In genomic region chr10:60706268-60706667, GRCm38 (mm10) we compare ENCODE assay signal across 22 mouse cellular contexts. TPM values are rescaled to one million over a fixed set of nuclear protein-coding genes. Genes with fewer than 3 reads are reported as not detected.
DNase-seq lines count a peak whose midpoint lies in the region; ATAC-seq and TF ChIP-seq lines count a peak whose summit lies in the region.
"Had no signal": no experiment of that assay in that cellular context is flagged by ENCODE, and none has a peak within 500 bp of the region (broad histone marks: within the 10 kb centered on the region; RNA-seq: fewer than 3 reads in every experiment).

No protein-coding gene starts in this region.

- peak; percentile 21 for DNase-seq in lung, postnatal 0 days (ENCODE audit: low spot score)
- DNase-seq in lung, adult 2 months, result no peak
- DNase-seq in CH12.LX (ENCODE audit: extremely low read depth), result peak; percentile 63
- DNase-seq in kidney, adult 18-20 months, result no peak
- DNase-seq in cerebellum, adult 11-12 months, result no peak
- DNase-seq in cerebellum, adult 11 months, result no peak
- DNase-seq: adrenal gland, postnatal 25 days; cerebellum, adult 9-11 months; gastrocnemius, postnatal 36 days; heart, postnatal 4 days; kidney, adult 9 months; kidney, postnatal 14 days; thymus, adult 18-20 months had no signal

- H3K27ac ChIP-seq in lung, postnatal 0 days (ENCODE audit: low read length), result no peak overlapping the region
- H3K27ac ChIP-seq in CH12.LX (ENCODE audit: insufficient read depth, low read depth), result no peak overlapping the region
- H3K27ac ChIP-seq: forebrain, embryonic 10.5 days; heart, embryonic 15.5 days; intestine, embryonic 15.5 days; liver, embryonic 14.5 days; midbrain, embryonic 15.5 days had no signal

- no peaks in the 10 kb centered on the region for H3K36me3 ChIP-seq in lung, postnatal 0 days (ENCODE audit: insufficient read depth, low read length)
- peaks cover 0 to 11% of the 10 kb centered on the region in 2 experiments for H3K36me3 ChIP-seq in CH12.LX (replicated peaks in 1 of 2; ENCODE audit: control insufficient read depth in 1 of 2, insufficient read depth in 1 of 2, low read length in 1 of 2)
- H3K36me3 ChIP-seq: forebrain, embryonic 10.5 days; heart, embryonic 15.5 days; intestine, embryonic 15.5 days; midbrain, embryonic 15.5 days had no signal

- H3K4me1 ChIP-seq in lung, postnatal 0 days (ENCODE audit: insufficient read depth, low read depth, low read length), result no peaks in the 10 kb centered on the region
- H3K4me1 ChIP-seq in lung, adult 2 months (ENCODE audit: control insufficient read depth, insufficient read depth, low read length), result no peaks in the 10 kb centered on the region
- H3K4me1 ChIP-seq in CH12.LX (ENCODE audit: control insufficient read depth in 1 of 2, insufficient read depth in 2 of 2), result peaks cover 17 to 47% of the 10 kb centered on the region in 2 experiments
- H3K4me1 ChIP-seq: forebrain, embryonic 10.5 days; heart, embryonic 15.5 days; intestine, embryonic 15.5 days; midbrain, embryonic 15.5 days had no signal

- TF ChIP-seq CTCF in lung, postnatal 0 days (IDR thresholded peaks at IDR 0.05), result no peak
- no peak for TF ChIP-seq CTCF in lung, adult 2 months (IDR thresholded peaks at IDR 0.05; ENCODE audit: insufficient read depth, low read length)
- no peak for TF ChIP-seq CTCF in CH12.LX (conservative IDR thresholded peaks at IDR 0.05 in 1 of 2, IDR thresholded peaks at IDR 0.05 in 1 of 2; ENCODE audit: low read depth in 2 of 2, low read length in 2 of 2)

- no peak overlapping the region for H3K4me2 ChIP-seq in lung, postnatal 0 days (replicated peaks; ENCODE audit: low read depth, low read length)
- no peak overlapping the region for H3K4me2 ChIP-seq in CH12.LX (ENCODE audit: insufficient read depth, low read depth, poor library complexity, severe bottlenecking)
- H3K4me2 ChIP-seq: heart, embryonic 15.5 days; intestine, embryonic 15.5 days; midbrain, embryonic 15.5 days had no signal

- TF ChIP-seq RAD21 in CH12.LX (IDR thresholded peaks at IDR 0.05; ENCODE audit: low read depth, low read length), result no peak

- in situ Hi-C loops in CH12.LX (cut with MboI; ENCODE audit: low pct_ligation_motif_present, low pct_unique_long_range_greater_than_20kb, low sequenced_read_pairs), result no loop called here

- TF ChIP-seq EP300 in lung, postnatal 0 days (IDR thresholded peaks at IDR 0.05), result no peak
- TF ChIP-seq EP300 in CH12.LX (IDR thresholded peaks at IDR 0.05; ENCODE audit: low read length), result peak; percentile 42; the same call in 1 of the 2 replicates

- no peaks in the 10 kb centered on the region for H3K79me2 ChIP-seq in CH12.LX (replicated peaks; ENCODE audit: control insufficient read depth, extremely low read depth, insufficient read depth, poor library complexity, severe bottlenecking)

- H3K9ac ChIP-seq in lung, postnatal 0 days (replicated peaks; ENCODE audit: low read depth), result no peak overlapping the region
- no peak overlapping the region for H3K9ac ChIP-seq in CH12.LX (ENCODE audit: insufficient read depth, low read depth)
- H3K9ac ChIP-seq: heart, embryonic 15.5 days; intestine, embryonic 15.5 days; liver, embryonic 14.5 days; midbrain, embryonic 15.5 days had no signal

- ATAC-seq in lung, postnatal 0 days, result no peak
- peak; percentile 88 for ATAC-seq in common myeloid progenitor, adult 5-6 weeks (replicated peaks; ENCODE audit: low read depth, poor library complexity, severe bottlenecking)
- ATAC-seq in megakaryocyte-erythroid progenitor cell, adult 5-6 weeks (replicated peaks; ENCODE audit: low FRiP score, low TSS enrichment, poor library complexity, severe bottlenecking), result 0 out of 2 replicates have a peak, but pooled peaks have one; percentile 41
- ATAC-seq: forebrain, embryonic 16.5 days; hindbrain, embryonic 16.5 days; intestine, embryonic 15.5 days; midbrain, embryonic 15.5 days had no signal

- no peak for TF ChIP-seq POLR2A in lung, adult 2 months (IDR thresholded peaks at IDR 0.05; ENCODE audit: borderline replicate concordance, extremely low read depth, low read depth, low read length)
- TF ChIP-seq POLR2A in CH12.LX (IDR thresholded peaks at IDR 0.05; ENCODE audit: low read depth, low read length), result no peak

- dilution Hi-C loops in CH12.LX (cut with MboI; ENCODE audit: extremely low pct_ligation_motif_present, extremely low pct_unique_long_range_greater_than_20kb, low sequenced_read_pairs), result no loop called here

- no peaks in the 10 kb centered on the region for H3K27me3 ChIP-seq in lung, postnatal 0 days (replicated peaks; ENCODE audit: insufficient read depth, low read length)
- no peaks in the 10 kb centered on the region for H3K27me3 ChIP-seq in CH12.LX (replicated peaks)
- H3K27me3 ChIP-seq: intestine, embryonic 15.5 days; midbrain, embryonic 15.5 days had no signal

- no peak overlapping the region for H3K4me3 ChIP-seq in lung, postnatal 0 days (ENCODE audit: low read depth, low read length)
- no peak overlapping the region for H3K4me3 ChIP-seq in lung, adult 2 months (replicated peaks; ENCODE audit: extremely low read depth, low read depth, low read length)
- H3K4me3 ChIP-seq in CH12.LX (replicated peaks in 1 of 3; ENCODE audit: low read depth in 2 of 3, low read length in 2 of 3, poor library complexity in 1 of 3), result no peak overlapping the region
- H3K4me3 ChIP-seq: forebrain, embryonic 10.5 days; heart, embryonic 15.5 days; intestine, embryonic 15.5 days; midbrain, embryonic 15.5 days had no signal

- 72% methylated on average over 4 of the region's 4 CpGs for WGBS in lung, postnatal 0 days
- 72% methylated on average over 4 of the region's 4 CpGs for WGBS in lung, adult 2 months

- no peaks in the 10 kb centered on the region for H3K9me3 ChIP-seq in lung, postnatal 0 days (ENCODE audit: low read length)
- H3K9me3 ChIP-seq in CH12.LX (replicated peaks; ENCODE audit: low read length), result no peaks in the 10 kb centered on the region
- H3K9me3 ChIP-seq: forebrain, embryonic 10.5 days; heart, embryonic 15.5 days; intestine, embryonic 15.5 days; midbrain, embryonic 15.5 days had no signal

TF ChIP-seq in CH12.LX, 34 proteins besides CTCF, POLR2A, EP300 and RAD21:
- TF ChIP-seq USF1 (IDR thresholded peaks at IDR 0.05; ENCODE audit: low read depth, low read length) (no peak), ELF1 (IDR thresholded peaks at IDR 0.05; ENCODE audit: low read depth, low read length) (peak; percentile 52; the same call in 1 of the 2 replicates)

RNA-seq across cellular contexts. Expression of gene Cdh23, which starts 10.0 kb away (rescaled TPM):
- 0.35 and 0.58 TPM in 2 replicates for polyA plus RNA-seq in lung, postnatal 0 days (2015; fragmentation: Nextera tagmentation; extraction: Ambion mirVana)
- polyA plus RNA-seq in lung, adult 2 months (2012; rRNA removed), result 0.50 and 0.78 TPM in 2 replicates
- total RNA-seq in CH12.LX (2012; rRNA removed) (0.30 and 0.34 TPM in 2 replicates), CH12.LX (2014; rRNA removed) (0.04 and 0.20 TPM in 2 replicates)
- polyA plus RNA-seq in CH12.LX (2012; ENCODE audit: insufficient read length, low read depth), result 0.73 and 0.75 TPM in 2 replicates
- total RNA-seq in common myeloid progenitor, adult 5-6 weeks (2017), result not detected in 2 replicates
- total RNA-seq in megakaryocyte-erythroid progenitor cell, adult 5-6 weeks (2014; fragmentation: Nextera tagmentation), result not detected in 2 replicates
- not detected in 2 replicates for total RNA-seq in megakaryocyte-erythroid progenitor cell, adult 5-6 weeks (2017)

RNA-seq across cellular contexts. Expression of gene Slc29a3, which starts 46.3 kb away (rescaled TPM):
- polyA plus RNA-seq in lung, postnatal 0 days (2015; fragmentation: Nextera tagmentation; extraction: Ambion mirVana), result 9.3 and 9.8 TPM in 2 replicates
- 8.0 and 10.0 TPM in 2 replicates for polyA plus RNA-seq in lung, adult 2 months (2012; rRNA removed)
- total RNA-seq in CH12.LX (2012; rRNA removed) (5.9 and 6.7 TPM in 2 replicates), CH12.LX (2014; rRNA removed) (3.3 and 4.1 TPM in 2 replicates)
- 13.3 and 19.1 TPM in 2 replicates for polyA plus RNA-seq in CH12.LX (2012; ENCODE audit: insufficient read length, low read depth)
- total RNA-seq in common myeloid progenitor, adult 5-6 weeks (2017), result 12.5 and 16.9 TPM in 2 replicates
- total RNA-seq in megakaryocyte-erythroid progenitor cell, adult 5-6 weeks (2014; fragmentation: Nextera tagmentation), result 5.9 and 12.6 TPM in 2 replicates
- 5.4 and 6.2 TPM in 2 replicates for total RNA-seq in megakaryocyte-erythroid progenitor cell, adult 5-6 weeks (2017)

Comparison
In these comparisons a context has a peak if more than half of its experiments do, and no peak if none do; other contexts are left out.
1. DNase-seq: peak in lung, postnatal 0 days (single experiment) and CH12.LX (single experiment); none in lung, adult 2 months (single experiment), kidney, adult 18-20 months (single experiment), cerebellum, adult 11-12 months (single experiment) and cerebellum, adult 11 months (single experiment).